Mouse (Mus musculus) limb, embryonic 11.5 days (tissue): Measurements from ENCODE around the gene Sdcbp2. TPM values are rescaled to one million over a fixed set of nuclear protein-coding genes. Genes with fewer than 3 reads are reported as not detected.

Experiments used
- ATAC-seq: fragments of 200-750 bp; cut with Nextera tagmentation; 2 replicates; pipeline ENCODE4 v1.8.0; 2017; ENCODE audit warnings: low read depth; ENCODE audit not compliant: insufficient number of reproducible peaks, low FRiP score, low TSS enrichment
- DNase-seq: peaks from one replicate; pipeline ENCODE4 v3.0.0-alpha.2; 2015; ENCODE audit warnings: low spot score
- H3K27ac ChIP-seq: fragments of 300-500 bp; sonication (generic); replicated peaks from 2 replicates; pipeline ENCODE4 v1.5.1; 2014; ENCODE audit warnings: low read depth, mild to moderate bottlenecking, low read length
- H3K27me3 ChIP-seq: fragments of 300-500 bp; sonication (generic); 2 replicates; pipeline ENCODE4 v1.6.1; 2014; ENCODE audit warnings: mild to moderate bottlenecking, low read length, mixed read lengths; ENCODE audit not compliant: control insufficient read depth, insufficient read depth
- H3K36me3 ChIP-seq: fragments of 300-500 bp; sonication (generic); 2 replicates; pipeline ENCODE4 v1.6.1; 2014; ENCODE audit warnings: mild to moderate bottlenecking, low read length, moderate library complexity, mixed read lengths; ENCODE audit not compliant: control insufficient read depth, insufficient read depth
- H3K4me1 ChIP-seq: fragments of 300-500 bp; sonication (generic); 2 replicates; pipeline ENCODE4 v1.6.1; 2014; ENCODE audit warnings: low read length, mixed read lengths; ENCODE audit not compliant: control insufficient read depth, insufficient read depth
- H3K4me2 ChIP-seq: fragments of 300-500 bp; sonication (generic); 2 replicates; pipeline ENCODE4 v1.6.1; 2014; ENCODE audit warnings: low read depth, mild to moderate bottlenecking, moderate library complexity; ENCODE audit not compliant: severe bottlenecking
- H3K4me3 ChIP-seq: fragments of 300-500 bp; sonication (generic); 2 replicates; pipeline ENCODE4 v1.5.1; 2014; ENCODE audit warnings: low read depth, low read length
- H3K9ac ChIP-seq: fragments of 300-500 bp; sonication (generic); 2 replicates; pipeline ENCODE4 v1.6.1; 2014; ENCODE audit warnings: mild to moderate bottlenecking, low read length
- H3K9me3 ChIP-seq: fragments of 300-500 bp; sonication (generic); 2 replicates; pipeline ENCODE4 v1.6.1; 2016; ENCODE audit warnings: low read length; ENCODE audit not compliant: control insufficient read depth
- WGBS: fragments of 180-500 bp; shearing (Covaris S2); extraction: QIAGEN DNeasy Blood & Tissue Kit; methylation state at CpG from one replicate; pipeline ENCODE4 v1.1.7; 2014; 5-methylcytosine and 5-hydroxymethylcytosine counted together
- polyA plus RNA-seq: library from polyadenylated mRNA; unstranded; fragments of >200 nt; fragmentation: Nextera tagmentation; extraction: Ambion mirVana; gene quantifications from 2 replicates; pipeline ENCODE4 v1.2.1, GENCODE M21; 2014

Sdcbp2 gene
- polyA plus RNA-seq, 1 experiment from 2014 or later, result 0.48 TPM

DNA sequence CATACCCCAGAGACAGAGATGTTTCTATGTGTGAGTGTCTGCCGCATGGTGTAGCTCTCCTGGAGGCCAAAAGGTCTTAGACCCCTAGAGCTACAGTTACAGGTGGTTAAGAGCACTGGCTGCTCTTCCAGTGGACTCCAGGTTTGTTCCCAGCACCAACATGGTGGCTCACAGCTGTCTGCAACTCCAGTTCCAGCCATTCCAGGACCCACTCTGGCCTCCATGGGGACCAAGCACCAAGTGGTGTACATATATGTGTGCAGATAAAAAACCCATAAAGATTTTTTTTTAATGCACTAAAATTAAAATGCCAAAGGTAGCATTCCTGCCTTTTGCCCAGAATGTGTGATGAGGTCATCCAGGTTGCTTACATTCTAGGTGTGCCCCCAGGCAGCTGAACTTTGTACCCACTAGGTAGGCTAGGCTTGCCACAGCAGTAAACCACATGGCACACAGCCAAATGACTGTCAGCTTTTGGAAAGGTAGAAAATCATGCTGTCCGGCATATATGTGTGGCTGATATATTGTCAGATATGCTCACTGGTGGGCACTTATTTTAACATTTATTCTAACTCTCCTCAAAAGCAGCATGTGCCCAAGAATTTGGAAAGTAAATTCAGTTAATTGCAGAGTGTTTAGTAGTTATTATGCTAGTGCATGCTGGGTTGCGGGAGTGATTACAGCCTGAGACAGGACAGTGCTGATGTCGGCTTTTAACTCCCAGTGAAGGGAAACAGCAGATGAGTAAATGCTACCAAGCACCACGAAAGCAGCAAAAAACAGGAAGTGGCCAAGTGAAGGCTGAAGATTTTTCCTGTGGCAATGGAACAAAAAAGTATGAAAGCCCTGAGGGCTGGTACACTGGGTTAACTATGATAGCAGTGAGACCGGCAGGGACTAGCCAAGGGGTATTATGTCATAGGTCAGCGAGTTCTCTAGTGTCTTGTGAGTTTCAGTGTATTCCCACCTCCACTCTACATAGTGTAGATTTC is 9.2 kb upstream of the Sdcbp2 start:
- DNase-seq (no peak), ATAC-seq (no peak)
- no peak overlapping the region for H3K9ac ChIP-seq
- H3K4me2 ChIP-seq, result no peak overlapping the region
- H3K4me3 ChIP-seq, result no peak overlapping the region
- H3K27ac ChIP-seq, result no peak overlapping the region
- H3K4me1 ChIP-seq, result no peaks in the 10 kb centered on the region
- no peaks in the 10 kb centered on the region; the same call in 1 of the 2 replicates for H3K36me3 ChIP-seq
- no peaks in the 10 kb centered on the region for H3K27me3 ChIP-seq
- H3K9me3 ChIP-seq, result no peaks in the 10 kb centered on the region
- 90% methylated on average over 7 of the region's 7 CpGs for WGBS

DNA sequence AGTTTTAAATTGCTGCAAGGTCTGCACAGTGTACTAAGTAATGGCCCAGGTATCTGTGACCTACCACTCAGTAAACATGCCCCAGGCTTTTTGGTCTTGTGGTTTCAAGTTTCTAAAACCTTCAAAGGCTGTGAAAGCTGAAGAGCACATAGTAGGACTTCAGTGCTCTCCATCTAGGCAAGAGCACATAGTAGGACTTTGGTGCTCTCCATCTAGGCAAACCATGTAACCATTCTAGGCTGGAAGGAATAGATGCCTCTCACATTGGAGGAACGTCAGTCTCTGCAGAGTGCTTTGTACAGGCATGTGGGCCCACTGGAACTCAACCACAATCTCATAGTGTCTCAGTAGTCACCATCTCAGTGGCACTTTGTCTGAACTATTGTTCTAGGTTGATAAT is 8.4 kb upstream of the Sdcbp2 start:
- DNase-seq (no peak), ATAC-seq (no peak)
- no peaks in the 10 kb centered on the region for H3K9me3 ChIP-seq
- H3K9ac ChIP-seq, result no peak overlapping the region
- 90% methylated on average over 1 of the region's 1 CpGs for WGBS
- H3K27ac ChIP-seq, result no peak overlapping the region
- no peaks in the 10 kb centered on the region; the same call in 1 of the 2 replicates for H3K36me3 ChIP-seq
- H3K4me1 ChIP-seq, result no peaks in the 10 kb centered on the region
- H3K4me3 ChIP-seq, result no peak overlapping the region
- H3K27me3 ChIP-seq, result no peaks in the 10 kb centered on the region
- H3K4me2 ChIP-seq, result no peak overlapping the region

DNA sequence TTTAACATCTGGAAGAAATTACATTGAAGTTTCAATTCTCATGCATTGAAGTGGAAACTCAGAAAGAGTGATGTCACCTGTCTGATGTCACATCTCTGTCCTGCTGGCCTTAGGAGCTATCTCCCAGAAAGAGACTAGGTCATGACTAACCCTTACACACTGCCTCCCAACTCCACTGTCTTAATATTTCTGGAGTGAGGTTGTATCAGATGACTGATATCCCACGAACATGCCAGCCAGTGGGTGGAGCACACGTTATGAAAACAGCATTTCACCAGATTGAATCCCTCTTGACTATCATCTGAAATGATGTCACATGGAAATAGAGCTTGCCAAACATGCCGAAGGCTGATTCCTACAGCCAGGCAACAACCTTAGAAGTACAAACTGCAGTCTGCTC is 7.4 kb upstream of the Sdcbp2 start:
- H3K9ac ChIP-seq, result no peak overlapping the region
- ATAC-seq (no peak), DNase-seq (no peak)
- no peak overlapping the region for H3K4me3 ChIP-seq
- H3K4me1 ChIP-seq, result no peaks in the 10 kb centered on the region
- H3K9me3 ChIP-seq, result no peaks in the 10 kb centered on the region
- 78% methylated on average over 3 of the region's 3 CpGs for WGBS
- H3K27me3 ChIP-seq, result no peaks in the 10 kb centered on the region
- H3K27ac ChIP-seq, result no peak overlapping the region
- H3K36me3 ChIP-seq, result no peaks in the 10 kb centered on the region; the same call in 1 of the 2 replicates
- H3K4me2 ChIP-seq, result no peak overlapping the region

DNA sequence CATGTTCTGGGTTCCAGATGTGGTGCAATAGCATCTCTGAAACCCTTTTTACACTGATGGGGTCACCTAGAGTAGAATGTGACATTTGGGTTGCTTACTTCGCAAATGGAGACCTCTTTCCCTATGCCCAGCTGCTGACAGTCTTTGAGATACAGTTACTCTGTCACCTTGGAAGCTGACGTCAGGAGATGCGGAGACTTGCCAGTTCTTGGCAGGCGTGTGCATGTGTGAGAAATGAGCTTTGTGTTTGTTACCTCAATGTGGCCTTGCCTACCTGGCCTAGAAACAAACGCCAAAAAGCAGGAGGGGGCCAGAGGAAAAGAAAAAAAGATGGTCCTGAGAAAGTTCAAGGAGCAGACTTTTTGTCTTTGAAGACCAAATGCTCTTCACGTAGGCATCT is 5.6 kb upstream of the Sdcbp2 start:
- ATAC-seq, result no peak
- Histone ChIP-seq H3K27ac (no peak overlapping the region), H3K27me3 (no peaks in the 10 kb centered on the region), H3K36me3 (no peaks in the 10 kb centered on the region), H3K4me1 (no peaks in the 10 kb centered on the region), H3K4me3 (no peak overlapping the region), H3K4me2 (no peak overlapping the region), H3K9ac (no peak overlapping the region), H3K9me3 (no peaks in the 10 kb centered on the region)
- no peak for DNase-seq
- WGBS, result 78% methylated on average over 6 of the region's 6 CpGs

DNA sequence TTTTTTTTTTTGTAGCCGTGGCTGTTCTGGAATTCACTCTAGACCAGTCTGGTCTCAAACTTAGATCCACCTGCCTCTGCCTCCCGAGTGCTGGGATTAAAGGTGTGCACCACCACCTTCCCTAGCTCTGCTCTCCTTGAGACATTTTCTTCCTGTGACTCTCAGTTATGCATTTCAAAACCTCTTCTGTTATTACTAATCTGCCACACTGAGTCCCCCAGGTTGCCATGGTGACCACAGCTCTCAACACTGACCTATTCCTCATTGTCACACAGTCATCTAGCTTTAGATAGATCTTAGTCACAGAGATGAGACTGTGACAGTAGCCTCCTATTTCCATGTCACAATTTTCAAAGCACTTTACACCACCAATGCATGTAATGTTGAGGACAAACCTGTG is 3.0 kb upstream of the Sdcbp2 start:
- no peak for DNase-seq
- Histone ChIP-seq H3K9ac (no peak overlapping the region), H3K9me3 (no peaks in the 10 kb centered on the region), H3K27ac (no peak overlapping the region), H3K36me3 (no peaks in the 10 kb centered on the region), H3K27me3 (no peaks in the 10 kb centered on the region), H3K4me1 (no peaks in the 10 kb centered on the region), H3K4me3 (no peak overlapping the region), H3K4me2 (no peak overlapping the region)
- ATAC-seq, result no peak
- 81% methylated on average over 2 of the region's 2 CpGs for WGBS

DNA sequence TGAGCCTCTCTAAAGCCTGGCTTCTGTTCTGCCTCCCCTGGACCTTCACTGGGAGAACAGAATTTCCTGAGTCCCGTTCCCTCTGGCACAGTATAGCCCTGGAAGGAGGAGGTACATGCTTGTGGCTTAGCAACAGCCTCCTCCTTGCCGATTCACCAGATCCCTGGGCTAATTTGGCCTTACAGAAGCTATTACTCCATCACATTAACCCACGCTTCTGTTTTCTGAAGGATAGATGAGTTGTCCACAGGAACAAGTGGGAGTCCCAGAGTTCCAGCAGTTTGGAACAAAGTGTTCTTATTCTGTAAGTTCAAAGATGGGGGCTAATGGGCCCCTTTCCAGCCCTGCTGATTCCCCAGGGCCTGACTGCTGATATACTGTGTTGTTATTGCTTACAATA is 1.2 kb downstream of the Sdcbp2 start:
- ATAC-seq, result no peak

DNA sequence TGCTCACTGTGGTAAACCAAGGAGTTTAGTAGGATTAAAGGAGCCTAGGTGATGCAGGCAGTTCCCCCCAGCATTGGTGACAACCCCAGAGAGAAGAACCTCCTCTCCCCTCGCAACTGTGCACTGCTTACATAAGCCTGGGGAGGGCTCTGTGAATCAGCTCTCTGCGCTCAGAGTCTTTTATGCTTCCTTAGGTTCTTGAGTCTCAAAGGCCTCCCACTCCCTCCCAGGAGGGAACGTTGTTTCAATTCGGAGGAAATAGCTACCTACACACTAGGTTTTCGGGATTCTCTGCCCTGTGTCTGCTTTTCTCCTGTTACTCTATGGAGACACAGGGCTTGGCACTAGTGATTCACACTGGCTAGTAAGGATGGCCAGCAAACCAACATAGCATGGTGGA is 2.2 kb downstream of the Sdcbp2 start:
- ATAC-seq (no peak), DNase-seq (no peak)
- no peak overlapping the region for H3K4me3 ChIP-seq
- no peaks in the 10 kb centered on the region for H3K27me3 ChIP-seq
- no peak overlapping the region for H3K4me2 ChIP-seq
- H3K36me3 ChIP-seq, result no peaks in the 10 kb centered on the region
- H3K4me1 ChIP-seq, result no peaks in the 10 kb centered on the region; the same call in 1 of the 2 replicates
- WGBS, result 65% methylated on average over 5 of the region's 5 CpGs
- no peaks in the 10 kb centered on the region for H3K9me3 ChIP-seq
- 0 out of 2 replicates have a peak overlapping the region, but pooled peaks have one; percentile 21 for H3K27ac ChIP-seq
- H3K9ac ChIP-seq, result no peak overlapping the region

More for the DNA sequence above, 1.2 kb downstream of the Sdcbp2 start:
- Histone ChIP-seq H3K4me2 (no peak overlapping the region), H3K27ac (no peak overlapping the region), H3K27me3 (no peaks in the 10 kb centered on the region), H3K4me1 (no peaks in the 10 kb centered on the region; the same call in 1 of the 2 replicates), H3K4me3 (no peak overlapping the region), H3K9me3 (no peaks in the 10 kb centered on the region), H3K36me3 (no peaks in the 10 kb centered on the region), H3K9ac (no peak overlapping the region)
- 77% methylated on average over 3 of the region's 3 CpGs for WGBS
- no peak for DNase-seq

DNA sequence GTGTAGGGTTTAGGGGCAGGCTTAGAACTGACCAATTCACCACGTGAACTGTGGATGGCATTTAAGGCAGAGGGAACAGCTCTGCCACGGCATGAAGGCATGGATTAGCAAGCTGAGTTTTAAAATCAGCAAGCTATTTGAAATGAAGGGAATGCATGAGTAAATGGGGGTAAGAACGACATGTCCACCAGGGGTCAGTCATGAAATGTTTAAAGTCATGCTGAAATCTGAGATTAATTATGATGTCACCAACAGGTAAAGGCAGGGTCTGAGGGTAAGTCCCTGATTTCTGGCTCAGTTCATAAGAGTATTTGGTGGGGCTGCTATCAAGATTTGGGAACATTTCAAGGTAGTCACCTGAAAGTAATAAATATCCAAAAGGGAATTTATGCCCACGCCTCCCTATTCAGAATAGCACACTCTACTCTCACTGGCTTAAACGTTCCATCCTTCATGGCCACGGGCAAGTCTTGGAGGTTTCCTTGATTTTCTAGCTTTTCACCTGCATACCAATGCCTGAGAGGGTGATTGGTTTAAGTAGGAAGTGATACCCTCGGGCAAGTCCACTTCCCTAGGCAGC is 2.8 kb downstream of the Sdcbp2 start:
- H3K36me3 ChIP-seq, result no peaks in the 10 kb centered on the region
- no peaks in the 10 kb centered on the region for H3K27me3 ChIP-seq
- H3K27ac ChIP-seq, result no peak overlapping the region
- no peak overlapping the region for H3K4me3 ChIP-seq
- no peaks in the 10 kb centered on the region; the same call in 1 of the 2 replicates for H3K4me1 ChIP-seq
- no peaks in the 10 kb centered on the region for H3K9me3 ChIP-seq
- 0 out of 2 replicates have a peak, but pooled peaks have one; percentile 18 for ATAC-seq
- DNase-seq, result peak; percentile 63
- H3K9ac ChIP-seq, result no peak overlapping the region
- 24% methylated on average over 7 of the region's 7 CpGs for WGBS
- peak overlapping the region; percentile 58 for H3K4me2 ChIP-seq
